Mouse (Mus musculus) embryonic fibroblast, embryonic 13.5 days (primary cell): ENCODE results near the gene Atg7.

Experiments used
- CTCF ChIP-seq: IDR thresholded peaks from 2 replicates; pipeline ENCODE4 v1.5.1; 2011; ENCODE audit warnings: mild to moderate bottlenecking, control low read depth, low read length, moderate library complexity, borderline replicate concordance; ENCODE audit not compliant: insufficient read depth
- POLR2A ChIP-seq: IDR thresholded peaks from 2 replicates; pipeline ENCODE4 v1.6.1; 2011; ENCODE audit warnings: low read depth, mild to moderate bottlenecking, control low read depth, low read length, moderate library complexity

GRCm38 (mm10) chr6:114790902-114791301, 148.0 kb downstream of the Atg7 start:
- TF ChIP-seq CTCF, result no peak
- TF ChIP-seq POLR2A, result no peak
